Mouse (Mus musculus): Measurements from ENCODE around the gene Icam1. TPM values are rescaled to one million over a fixed set of nuclear protein-coding genes. Genes with fewer than 3 reads are reported as not detected.

Icam1 gene
- polyA plus RNA-seq (2012): 0.55 and 0.58 TPM in 2 replicates

DNA sequence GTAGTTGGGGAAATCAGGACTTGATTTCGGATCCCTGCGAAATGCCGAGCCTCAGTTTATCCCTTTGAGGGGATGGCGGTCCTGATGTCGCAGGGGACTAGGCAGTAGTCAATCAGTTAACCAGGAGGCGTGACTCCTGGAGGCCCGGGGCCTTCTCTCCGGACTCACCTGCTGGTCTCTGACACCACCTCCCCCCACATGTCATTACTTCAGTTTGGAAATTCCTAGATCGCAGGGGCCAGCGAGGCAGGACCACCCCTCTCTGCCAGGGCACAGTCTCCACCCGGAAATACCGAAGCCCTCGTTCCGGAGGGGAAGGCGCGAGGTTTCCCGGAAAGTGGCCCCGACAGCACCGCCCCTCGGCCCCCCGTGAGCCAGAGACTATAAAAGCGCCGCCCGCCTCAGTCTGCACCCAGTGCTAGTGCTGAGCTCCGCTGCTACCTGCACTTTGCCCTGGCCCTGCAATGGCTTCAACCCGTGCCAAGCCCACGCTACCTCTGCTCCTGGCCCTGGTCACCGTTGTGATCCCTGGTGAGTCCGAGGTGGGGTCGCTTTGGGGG, at the start of gene Icam1:
Gene Icam1 (plus strand): TSS at position 415 of the 560 bp plus-strand sequence.
- no peak for TF ChIP-seq GATA1 (IDR thresholded peaks at IDR 0.05; ENCODE audit: low read length)

DNA sequence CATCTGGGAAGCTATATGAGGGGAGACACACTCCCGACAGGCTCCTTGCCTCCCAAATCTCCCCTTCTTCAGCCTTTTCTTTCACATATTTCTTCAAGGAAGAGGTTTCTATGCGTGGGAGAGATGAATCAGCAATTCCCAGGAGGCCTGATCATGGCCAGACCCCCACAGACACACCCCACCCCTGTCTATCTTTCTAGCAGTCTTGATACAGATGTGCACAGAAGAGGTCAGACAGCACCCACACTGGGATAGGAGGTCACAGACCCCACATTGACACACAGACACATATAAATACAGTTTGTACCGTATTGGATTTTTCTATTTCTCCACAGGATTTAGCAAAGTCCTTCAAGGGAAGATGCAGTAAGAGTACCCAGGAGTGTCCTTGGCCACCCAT, 49.8 kb upstream of the Icam1 start:
- TF ChIP-seq GATA1 (IDR thresholded peaks at IDR 0.05; ENCODE audit: low read length): no peak

DNA sequence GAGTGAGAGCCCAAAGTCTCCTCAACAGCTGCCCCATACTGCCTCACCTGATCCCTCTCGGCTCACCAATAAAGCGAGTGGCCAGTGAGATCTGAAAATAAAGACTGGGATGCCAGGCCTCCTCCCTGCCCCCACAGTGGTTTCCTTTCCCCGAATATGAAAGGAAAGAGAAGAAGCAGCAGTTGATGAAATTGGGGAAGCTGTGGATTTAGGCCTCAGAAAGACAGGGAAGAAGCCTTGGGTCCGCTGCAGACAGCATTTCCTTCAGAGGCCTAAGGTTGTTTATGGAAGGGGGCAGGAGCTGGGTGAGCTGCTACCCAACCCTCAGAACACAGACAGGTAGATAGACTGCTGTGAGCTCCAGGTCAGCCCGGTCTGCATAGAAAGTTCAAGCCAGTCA, 49.0 kb upstream of the Icam1 start:
- TF ChIP-seq GATA1 (IDR thresholded peaks at IDR 0.05; ENCODE audit: low read length): no peak

DNA sequence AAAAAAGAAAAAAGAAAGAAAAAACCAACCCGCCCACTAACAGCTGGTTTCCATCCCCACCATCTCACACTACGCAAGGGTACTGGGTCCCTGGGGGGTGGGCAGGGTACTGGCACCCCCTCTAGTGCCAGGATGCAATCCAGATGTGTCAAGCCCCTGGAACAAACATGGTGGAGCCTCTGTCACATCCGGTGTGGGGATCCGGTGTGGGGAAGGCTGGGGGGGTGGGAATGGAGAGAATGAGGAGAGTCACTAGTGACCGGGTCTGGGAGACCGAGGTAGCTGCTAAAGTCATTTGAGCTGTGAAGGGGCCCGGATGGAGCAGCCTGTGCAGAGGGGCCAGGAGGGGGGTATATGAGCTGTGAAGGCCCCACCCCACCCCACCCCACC, 44.0 kb upstream of the Icam1 start:
- no peak for TF ChIP-seq GATA1 (IDR thresholded peaks at IDR 0.05; ENCODE audit: low read length)

DNA sequence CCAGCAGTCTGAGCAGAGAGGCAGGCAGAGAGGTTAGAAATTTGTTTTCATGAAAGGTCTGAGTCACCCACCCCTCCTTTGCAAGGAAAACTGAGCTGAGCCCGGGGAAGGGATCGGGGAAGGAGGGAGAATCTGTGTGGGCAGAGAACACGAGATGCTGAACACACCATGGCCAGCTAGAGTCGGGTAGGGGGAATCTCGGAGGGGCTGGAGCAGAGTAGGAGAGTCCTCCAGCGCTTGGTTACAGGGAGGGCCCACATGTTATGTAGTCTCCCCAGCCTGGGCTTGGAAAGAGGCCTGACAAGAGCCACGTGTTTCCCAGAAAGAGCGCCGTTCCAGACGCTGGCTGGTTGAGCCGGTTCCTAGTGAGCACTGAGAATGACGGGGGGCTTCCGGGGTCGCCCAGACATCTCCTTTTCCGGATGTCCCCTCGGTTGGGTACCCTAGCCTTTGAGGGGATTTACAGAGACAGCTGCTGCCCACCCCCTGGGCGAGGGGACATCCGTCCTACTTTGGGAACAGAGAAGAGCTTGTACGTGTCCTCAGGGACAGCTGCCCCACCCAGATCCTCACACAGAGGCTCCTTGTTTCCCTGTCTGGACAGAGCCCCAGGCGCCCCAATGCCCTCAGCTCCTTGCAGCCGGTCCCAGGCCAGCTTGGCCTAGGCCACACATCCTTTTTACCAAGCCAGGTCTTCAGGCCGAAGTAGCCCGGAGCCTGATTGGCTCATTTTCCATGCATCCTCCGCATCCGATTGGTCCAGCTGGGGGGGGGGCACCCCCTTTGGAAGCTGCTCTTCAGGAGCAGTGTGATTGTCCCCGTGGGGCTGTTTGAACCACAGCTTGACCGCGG, 43.4 kb upstream of the Icam1 start:
- no peak for TF ChIP-seq GATA1 (IDR thresholded peaks at IDR 0.05; ENCODE audit: low read length)

DNA sequence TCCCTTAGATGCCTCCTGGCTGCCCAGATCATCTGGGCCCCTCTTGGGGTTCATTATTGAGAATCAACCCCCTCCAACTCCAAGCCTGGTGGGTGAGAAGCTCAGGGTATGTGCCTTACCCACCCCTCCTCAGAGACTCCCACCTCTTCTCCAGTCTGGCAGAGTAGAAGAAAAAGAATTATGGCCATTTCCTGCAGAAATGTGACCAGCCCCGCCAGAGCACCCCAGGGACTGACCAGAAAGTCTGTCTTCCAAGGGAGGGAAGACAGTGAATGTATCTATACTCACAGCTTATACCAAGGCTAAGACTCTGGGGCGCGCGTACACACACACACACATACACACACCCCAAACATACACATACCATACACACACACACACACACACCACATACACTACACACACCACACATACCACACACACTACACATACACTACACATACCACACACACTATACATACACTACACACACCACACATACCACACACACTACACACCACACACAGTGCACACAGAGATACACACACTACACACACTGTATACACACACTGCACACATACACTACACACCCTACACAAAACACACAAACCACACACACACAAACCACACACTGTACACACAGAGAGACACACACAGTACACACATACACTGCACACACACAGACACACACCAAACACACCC, 42.6 kb upstream of the Icam1 start:
- no peak for TF ChIP-seq GATA1 (IDR thresholded peaks at IDR 0.05; ENCODE audit: low read length)

DNA sequence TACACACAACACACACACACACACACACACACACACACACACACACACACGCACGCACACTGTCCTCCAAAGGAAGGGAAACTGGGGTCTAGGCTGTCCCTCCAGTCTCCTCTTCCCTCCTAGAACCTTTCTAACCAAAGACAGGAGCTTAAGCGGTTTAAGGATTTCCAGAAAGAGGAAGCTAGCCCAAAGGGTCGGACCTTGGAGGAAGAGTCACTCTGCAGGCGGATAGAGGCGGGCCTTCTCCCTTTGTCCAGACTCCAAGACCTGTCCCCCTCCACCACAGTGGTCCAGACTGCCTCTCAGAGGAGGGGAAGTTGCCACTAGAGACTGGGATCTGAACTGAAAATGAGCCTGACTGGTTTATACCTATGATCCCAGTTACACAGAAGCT, 42.1 kb upstream of the Icam1 start:
- TF ChIP-seq GATA1 (IDR thresholded peaks at IDR 0.05; ENCODE audit: low read length): no peak

DNA sequence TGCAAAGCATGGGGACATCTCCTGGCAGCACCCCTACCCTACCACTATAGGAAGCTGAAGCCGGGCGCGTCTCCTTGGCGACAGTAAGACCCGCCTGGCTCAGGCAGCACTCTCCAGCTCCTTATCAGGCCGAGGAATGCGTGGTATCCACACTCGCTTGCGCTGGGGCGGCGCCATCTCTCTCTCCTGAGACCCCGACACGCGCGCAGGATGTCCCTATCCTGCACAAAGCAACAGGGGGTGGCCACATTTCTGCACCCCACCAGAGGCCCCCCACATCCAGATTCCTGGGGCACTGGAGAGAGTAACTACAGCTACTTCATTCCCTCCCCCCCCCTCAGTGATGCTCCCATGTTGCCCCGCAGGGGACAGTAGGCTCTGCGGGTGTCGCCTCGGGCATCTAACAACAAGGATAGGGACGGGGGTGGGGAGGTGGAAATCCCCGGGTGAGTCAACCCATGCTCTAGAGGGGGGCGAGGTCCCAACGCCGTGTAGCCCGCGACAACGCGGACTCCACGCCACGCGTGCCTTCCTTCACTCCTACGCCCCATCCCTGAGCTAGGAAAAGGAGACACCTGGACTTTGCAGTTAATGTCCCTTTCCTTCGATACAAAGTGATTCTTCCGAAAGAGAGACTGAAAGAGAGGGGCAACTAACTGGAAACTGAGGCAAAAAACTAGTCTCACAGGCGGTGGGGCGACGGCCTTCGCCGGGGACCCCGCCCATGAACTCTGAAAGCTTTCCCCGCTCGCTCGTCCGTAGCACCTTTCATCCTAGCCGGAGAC, 40.2 kb upstream of the Icam1 start:
- no peak for TF ChIP-seq GATA1 (IDR thresholded peaks at IDR 0.05; ENCODE audit: low read length)

DNA sequence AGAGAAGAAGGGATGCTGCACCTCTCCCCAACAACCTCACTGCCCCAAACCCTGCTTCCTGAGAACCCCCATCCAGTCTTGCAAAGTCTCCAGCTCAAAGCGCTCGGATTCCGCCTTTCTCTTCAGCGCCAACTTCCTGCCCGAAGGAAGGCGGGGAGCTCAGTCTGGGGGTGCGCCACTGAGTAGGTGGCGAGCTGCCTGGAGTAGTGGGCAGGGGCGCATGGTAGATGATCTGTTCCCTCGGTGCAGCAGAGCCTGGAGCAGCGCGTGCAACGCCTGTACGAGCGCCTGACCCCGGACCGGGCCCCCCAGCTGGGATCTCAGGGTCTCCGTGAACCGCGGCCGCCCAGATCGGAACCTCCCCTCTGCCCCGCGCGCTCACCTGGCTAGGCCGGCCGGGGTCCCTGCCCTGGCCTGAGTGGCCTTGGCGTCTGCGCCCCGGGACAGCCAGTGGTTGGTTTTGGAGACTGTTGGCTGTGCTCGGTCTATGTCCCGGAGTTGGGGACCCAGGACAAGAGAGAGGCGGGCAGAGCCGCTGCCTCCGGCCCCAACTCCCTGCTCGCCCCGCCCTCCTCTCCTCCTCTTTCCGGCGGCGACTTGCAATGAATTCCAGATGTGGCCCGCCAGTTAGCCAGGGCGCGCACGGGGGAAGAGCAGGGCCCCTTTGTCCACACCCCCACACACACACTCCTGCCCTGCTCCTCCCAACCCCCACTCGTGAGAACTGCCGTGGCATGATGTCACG, 39.4 kb upstream of the Icam1 start, which contains the start of gene S1pr2:
Gene S1pr2 (minus strand): TSS at position 566 of the 745 bp plus-strand sequence.
- no peak for TF ChIP-seq GATA1 (IDR thresholded peaks at IDR 0.05; ENCODE audit: low read length)

DNA sequence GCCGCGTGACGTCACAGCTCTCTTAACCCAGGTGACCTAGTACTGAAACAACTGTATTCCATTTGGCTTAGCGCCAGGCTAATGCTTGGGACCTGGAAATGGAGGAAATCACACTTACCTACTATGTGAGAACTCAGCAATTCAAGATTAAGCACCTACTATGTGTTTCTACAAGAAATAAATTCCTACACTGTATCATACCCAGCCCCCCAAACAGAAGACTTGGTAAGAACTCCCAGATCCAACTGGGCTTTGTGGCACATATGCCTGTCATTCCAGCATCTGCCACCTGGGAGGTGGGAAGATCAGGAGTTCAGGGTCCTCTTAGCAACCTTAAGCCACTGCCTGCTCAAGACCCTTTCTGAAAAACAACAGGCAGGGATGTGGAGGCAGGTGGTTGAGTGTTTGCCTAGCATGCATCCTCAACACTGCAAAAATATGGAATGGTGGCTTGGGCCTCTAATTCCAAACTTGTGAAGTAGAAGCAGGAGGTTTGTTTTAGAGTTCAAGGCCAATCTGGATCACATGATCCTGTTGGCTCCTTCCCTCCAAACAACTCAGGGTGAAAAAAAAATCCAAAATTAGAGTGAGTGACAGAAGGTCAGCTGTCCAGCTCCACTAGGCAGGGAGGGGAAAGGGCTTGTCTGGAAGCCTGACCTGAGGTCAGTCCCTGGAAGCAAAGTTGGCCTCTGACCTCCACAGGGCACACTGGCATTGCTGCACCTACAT, 38.7 kb upstream of the Icam1 start:
- no peak for TF ChIP-seq GATA1 (IDR thresholded peaks at IDR 0.05; ENCODE audit: low read length)

DNA sequence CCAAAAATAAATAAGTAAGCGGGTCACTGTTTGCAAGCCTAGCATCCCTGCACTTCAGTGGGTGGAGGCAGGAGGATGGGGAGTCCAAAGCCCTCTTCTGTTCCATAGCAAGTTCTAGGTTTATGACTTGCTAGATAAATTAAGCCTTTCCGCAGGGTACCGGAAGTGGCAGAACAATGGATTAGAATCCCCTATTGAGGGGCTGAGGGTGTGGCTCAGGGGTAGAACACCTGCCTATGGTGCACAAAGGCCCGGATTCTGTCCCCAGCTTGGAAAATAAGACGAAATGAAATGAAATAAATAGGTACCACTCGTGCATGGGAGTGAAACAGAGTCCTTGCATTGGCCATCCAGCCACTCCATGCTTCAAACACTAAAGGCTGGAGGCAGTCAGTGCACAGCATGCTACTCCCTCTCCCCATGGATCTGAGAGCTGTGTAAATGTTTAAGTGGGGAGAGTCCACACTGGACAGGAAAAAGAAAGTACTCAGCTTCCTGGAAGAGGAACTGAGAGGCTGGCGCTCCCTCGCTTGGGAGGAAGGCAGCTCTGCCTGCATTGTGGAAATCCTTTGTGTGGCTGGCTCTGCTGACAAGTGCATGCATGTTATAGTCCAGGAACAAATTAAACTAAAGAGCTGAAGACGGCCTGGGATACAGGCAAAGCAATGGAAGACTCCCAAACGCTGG, 37.2 kb upstream of the Icam1 start:
- no peak for TF ChIP-seq GATA1 (IDR thresholded peaks at IDR 0.05; ENCODE audit: low read length)

DNA sequence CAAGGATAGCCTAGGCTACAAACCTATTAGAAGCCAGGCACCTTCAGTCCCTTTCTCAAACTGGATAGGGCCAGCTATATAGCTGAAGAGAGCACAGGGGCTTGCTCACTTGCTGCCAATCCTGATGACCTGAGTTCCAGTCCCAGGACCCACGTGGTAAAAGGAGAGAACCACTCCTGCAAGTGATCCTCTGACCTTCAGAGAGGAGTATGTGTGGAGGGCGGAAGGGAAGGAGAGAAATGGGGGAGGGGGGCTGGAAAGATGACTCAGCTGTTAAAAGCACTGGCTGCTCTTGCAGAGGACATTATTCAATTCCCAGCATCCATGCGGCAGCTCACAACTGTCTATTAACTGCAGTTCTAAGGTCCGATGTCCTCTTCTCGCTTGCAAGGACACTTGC, 36.6 kb upstream of the Icam1 start:
- no peak for TF ChIP-seq GATA1 (IDR thresholded peaks at IDR 0.05; ENCODE audit: low read length)

DNA sequence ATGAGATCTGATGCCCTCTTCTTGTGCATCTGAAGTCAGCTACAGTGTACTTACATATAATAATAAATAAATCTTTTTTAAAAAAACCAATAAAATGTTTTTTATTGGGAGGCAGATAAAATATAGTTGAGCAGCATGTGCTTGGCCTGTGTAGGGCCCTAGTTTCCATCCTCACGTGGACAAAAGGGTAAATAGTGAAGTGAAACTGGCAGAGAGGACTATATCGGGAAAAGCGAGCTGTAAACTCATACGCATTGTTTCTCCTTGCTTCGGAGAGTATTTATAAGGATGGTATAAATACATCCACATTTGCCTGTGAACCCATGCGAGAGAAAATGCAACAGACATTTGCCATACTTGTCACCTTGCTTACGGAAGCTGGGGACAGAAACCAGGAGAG, 36.0 kb upstream of the Icam1 start:
- TF ChIP-seq GATA1 (IDR thresholded peaks at IDR 0.05; ENCODE audit: low read length): no peak

DNA sequence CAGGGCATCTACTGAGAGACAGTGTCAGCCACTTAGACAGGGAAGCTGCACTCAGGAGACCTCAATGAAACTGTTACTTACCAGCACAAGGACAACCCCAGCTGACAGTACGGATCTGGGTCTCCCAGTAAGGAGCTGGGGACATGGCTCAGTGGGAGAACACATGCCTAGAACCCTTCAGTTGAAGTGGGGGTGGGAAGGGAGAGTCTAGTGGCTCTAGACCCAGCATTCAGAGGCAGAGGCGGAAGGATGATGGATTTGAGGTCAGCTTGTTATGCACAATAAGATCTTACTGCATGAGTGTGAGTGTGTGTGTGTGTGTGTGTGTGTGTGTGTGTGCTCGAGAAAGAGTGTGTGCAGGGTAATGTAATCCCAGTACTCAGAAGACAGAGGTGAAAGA, 33.6 kb upstream of the Icam1 start:
- TF ChIP-seq GATA1 (IDR thresholded peaks at IDR 0.05; ENCODE audit: low read length): no peak
